Mouse (Mus musculus) lung, embryonic 14.5 days (tissue): ENCODE results near the gene Gk5. TPM values are rescaled to one million over a fixed set of nuclear protein-coding genes. Genes with fewer than 3 reads are reported as not detected.

ENCODE experiments used
- ATAC-seq: fragments of 200-750 bp; cut with Nextera tagmentation; 2 replicates; pipeline ENCODE4 v1.8.0; 2017; ENCODE audit warnings: mild to moderate bottlenecking, moderate TSS enrichment, moderate library complexity; ENCODE audit not compliant: insufficient read depth
- DNase-seq: peaks from one replicate; pipeline ENCODE4 v3.0.0-alpha.2; 2015
- H3K27ac ChIP-seq: fragments of 300-500 bp; sonication (generic); 2 replicates; pipeline ENCODE4 v1.5.1; 2014; ENCODE audit warnings: low read depth, mild to moderate bottlenecking, moderate library complexity
- H3K27me3 ChIP-seq: fragments of 300-500 bp; sonication (generic); 2 replicates; pipeline ENCODE4 v1.6.1; 2014; ENCODE audit warnings: low read length, control low read depth; ENCODE audit not compliant: insufficient read depth
- H3K36me3 ChIP-seq: fragments of 300-500 bp; sonication (generic); 2 replicates; pipeline ENCODE4 v1.6.1; 2014; ENCODE audit warnings: control low read depth; ENCODE audit not compliant: insufficient read depth
- H3K4me1 ChIP-seq: fragments of 300-500 bp; sonication (generic); 2 replicates; pipeline ENCODE4 v1.6.1; 2014; ENCODE audit warnings: antibody characterized with exemption, control low read depth; ENCODE audit not compliant: insufficient read depth
- H3K4me2 ChIP-seq: fragments of 300-500 bp; sonication (generic); 2 replicates; pipeline ENCODE4 v1.6.1; 2014; ENCODE audit warnings: mild to moderate bottlenecking
- H3K4me3 ChIP-seq: fragments of 300-500 bp; sonication (generic); 2 replicates; pipeline ENCODE4 v1.5.1; 2014; ENCODE audit warnings: low read depth, low read length
- H3K9ac ChIP-seq: fragments of 300-500 bp; sonication (generic); 2 replicates; pipeline ENCODE4 v1.6.1; 2014
- H3K9me3 ChIP-seq: fragments of 300-500 bp; sonication (generic); 2 replicates; pipeline ENCODE4 v1.6.1; 2016; ENCODE audit warnings: low read depth, low read length, control low read depth
- CTCF ChIP-seq: IDR thresholded peaks from 2 replicates; pipeline ENCODE4 v1.5.1; 2016; ENCODE audit warnings: antibody characterized with exemption, low read depth
- WGBS: fragments of 180-500 bp; shearing (Covaris S2); extraction: QIAGEN DNeasy Blood & Tissue Kit; methylation state at CpG from one replicate; pipeline ENCODE4 v1.1.7; 2014; 5-methylcytosine and 5-hydroxymethylcytosine counted together
- polyA plus RNA-seq: library from polyadenylated mRNA; unstranded; fragments of >200 nt; fragmentation: Nextera tagmentation; extraction: Ambion mirVana; gene quantifications from 2 replicates; pipeline ENCODE4 v1.2.1, GENCODE M21; 2014

Gk5 gene
- polyA plus RNA-seq, 1 experiment from 2014 or later = 5.2 TPM

- no peaks in the 10 kb centered on the region for H3K4me1 ChIP-seq
- H3K4me2 ChIP-seq = no peak overlapping the region
- DNase-seq (no peak), ATAC-seq (no peak)
- H3K9me3 ChIP-seq = peaks cover 5% of the 10 kb centered on the region; the same call in 1 of the 2 replicates
- H3K9ac ChIP-seq = no peak overlapping the region
- no peak overlapping the region for H3K27ac ChIP-seq
- H3K4me3 ChIP-seq = no peak overlapping the region
- WGBS = 52% methylated on average over 1 of the region's 1 CpGs
- TF ChIP-seq CTCF = no peak
- no peaks in the 10 kb centered on the region for H3K36me3 ChIP-seq
- no peaks in the 10 kb centered on the region for H3K27me3 ChIP-seq
Observed at GRCm38 (mm10) chr9:96094341-96094740, 24.8 kb upstream of the Gk5 start.

GRCm38 (mm10) chr9:96095192-96095591, 24.0 kb upstream of the Gk5 start:
- Histone ChIP-seq H3K9ac (no peak overlapping the region), H3K4me1 (no peaks in the 10 kb centered on the region), H3K4me2 (no peak overlapping the region), H3K27ac (no peak overlapping the region), H3K36me3 (no peaks in the 10 kb centered on the region), H3K9me3 (peaks cover 5% of the 10 kb centered on the region; the same call in 1 of the 2 replicates), H3K4me3 (no peak overlapping the region), H3K27me3 (no peaks in the 10 kb centered on the region)
- 49% methylated on average over 1 of the region's 1 CpGs for WGBS
- no peak for ATAC-seq
- no peak for DNase-seq
- TF ChIP-seq CTCF = no peak

- Histone ChIP-seq H3K4me1 (no peaks in the 10 kb centered on the region), H3K9me3 (peaks cover 3% of the 10 kb centered on the region; the same call in 1 of the 2 replicates), H3K27ac (no peak overlapping the region), H3K4me2 (no peak overlapping the region), H3K36me3 (no peaks in the 10 kb centered on the region), H3K4me3 (no peak overlapping the region), H3K27me3 (no peaks in the 10 kb centered on the region), H3K9ac (no peak overlapping the region)
- WGBS = 86% methylated on average over 8 of the region's 8 CpGs
- DNase-seq = no peak
- ATAC-seq = no peak
- no peak for TF ChIP-seq CTCF
Observed at GRCm38 (mm10) chr9:96102846-96103245, 16.3 kb upstream of the Gk5 start.

GRCm38 (mm10) chr9:96112879-96113361, 6.2 kb upstream of the Gk5 start:
- ATAC-seq (no peak), DNase-seq (no peak)
- Histone ChIP-seq H3K27ac (no peak overlapping the region), H3K4me2 (no peak overlapping the region), H3K4me1 (no peaks in the 10 kb centered on the region), H3K9me3 (no peaks in the 10 kb centered on the region), H3K27me3 (no peaks in the 10 kb centered on the region), H3K4me3 (no peak overlapping the region), H3K36me3 (no peaks in the 10 kb centered on the region), H3K9ac (no peak overlapping the region)
- WGBS = 83% methylated on average over 3 of the region's 3 CpGs
- TF ChIP-seq CTCF = no peak

GRCm38 (mm10) chr9:96116801-96117200, 2.4 kb upstream of the Gk5 start:
- Histone ChIP-seq H3K27me3 (no peaks in the 10 kb centered on the region), H3K36me3 (no peaks in the 10 kb centered on the region), H3K4me1 (no peaks in the 10 kb centered on the region; the same call in 1 of the 2 replicates), H3K4me3 (no peak overlapping the region), H3K9ac (no peak overlapping the region), H3K27ac (no peak overlapping the region), H3K9me3 (no peaks in the 10 kb centered on the region), H3K4me2 (no peak overlapping the region)
- TF ChIP-seq CTCF = no peak
- 79% methylated on average over 6 of the region's 6 CpGs for WGBS
- no peak for DNase-seq
- ATAC-seq = no peak

- Histone ChIP-seq H3K27ac (no peak overlapping the region), H3K4me2 (peak overlapping the region; percentile 84), H3K4me1 (no peaks in the 10 kb centered on the region; the same call in 1 of the 2 replicates), H3K9ac (no peak overlapping the region), H3K27me3 (no peaks in the 10 kb centered on the region), H3K36me3 (no peaks in the 10 kb centered on the region), H3K9me3 (no peaks in the 10 kb centered on the region), H3K4me3 (peak overlapping the region; percentile 68; the same call in 1 of the 2 replicates)
- no peak for TF ChIP-seq CTCF
- no peak for DNase-seq
- WGBS = 72% methylated on average over 4 of the region's 4 CpGs
- no peak for ATAC-seq
Observed at GRCm38 (mm10) chr9:96118216-96118615, 946 bp upstream of the Gk5 start.

- no peak overlapping the region for H3K4me3 ChIP-seq
- H3K9ac ChIP-seq = no peak overlapping the region
- no peaks in the 10 kb centered on the region for H3K27me3 ChIP-seq
- H3K4me2 ChIP-seq = no peak overlapping the region
- TF ChIP-seq CTCF = peak; percentile 41
- no peak for ATAC-seq
- H3K4me1 ChIP-seq = no peaks in the 10 kb centered on the region
- no peaks in the 10 kb centered on the region for H3K36me3 ChIP-seq
- 54% methylated on average over 5 of the region's 5 CpGs for whole genome bisulfite sequencing
- no peaks in the 10 kb centered on the region for H3K9me3 ChIP-seq
- H3K27ac ChIP-seq = no peak overlapping the region
- peak; percentile 11 for DNase-seq
Observed at GRCm38 (mm10) chr9:96127972-96128371, 8.8 kb downstream of the Gk5 start.
